Mouse (Mus musculus): ENCODE measurements around the gene Cirbp.

- no peak for TF ChIP-seq GATA1 (IDR thresholded peaks at IDR 0.05; ENCODE audit: borderline replicate concordance, low read length)
- no peak for TF ChIP-seq FLI1 (IDR thresholded peaks at IDR 0.05; ENCODE audit: low read length)
Observed at GRCm38 (mm10) chr10:80176270-80176834, 10.6 kb downstream of the Cirbp start.
